Mouse (Mus musculus) testis, adult 2 months (tissue): ENCODE data around the gene Cmya5.

Source experiments
- CTCF ChIP-seq: fragments of 200-500 bp; IDR thresholded peaks from 2 replicates; pipeline ENCODE4 v1.5.1; 2012; ENCODE audit warnings: low read depth, mild to moderate bottlenecking, inconsistent platforms, low read length, moderate library complexity; ENCODE audit not compliant: control insufficient read depth, insufficient read depth, insufficient replicate concordance
- POLR2A ChIP-seq: fragments of 200-500 bp; IDR thresholded peaks from 2 replicates; pipeline ENCODE4 v1.6.1; 2012; ENCODE audit warnings: low read depth, mild to moderate bottlenecking, inconsistent platforms, low read length, moderate library complexity; ENCODE audit not compliant: control insufficient read depth

DNA sequence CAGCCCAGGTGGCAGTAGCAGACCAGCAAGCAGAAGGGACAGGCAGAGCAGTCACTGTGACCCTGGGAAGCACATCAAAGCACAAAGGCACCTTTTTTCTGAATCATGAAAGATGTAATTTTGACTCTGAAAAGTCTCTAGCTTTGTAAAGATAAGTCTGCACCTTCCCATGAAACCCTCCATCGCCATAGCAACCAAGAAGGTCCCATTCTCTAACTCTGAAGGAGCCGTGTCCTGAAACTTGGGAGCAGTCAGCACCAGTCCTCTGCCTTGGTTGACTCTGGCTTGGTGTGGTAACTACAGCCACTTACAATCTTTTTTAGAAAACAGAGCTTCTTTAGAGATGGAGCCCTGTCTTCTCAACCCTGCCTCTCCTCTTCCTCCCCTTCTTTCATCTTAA is 119.7 kb downstream of the Cmya5 start:
- TF ChIP-seq CTCF (no peak), POLR2A (no peak)
